Mouse (Mus musculus) erythroblast, embryonic 14.5 days (primary cell): ENCODE measurements around the gene Epb41l2.

Experiments
- GATA1 ChIP-seq: IDR thresholded peaks from 2 replicates; pipeline ENCODE4 v1.6.1; 2012; ENCODE audit warnings: low read length, inconsistent platforms, mixed read lengths
- TAL1 ChIP-seq: IDR thresholded peaks from 3 replicates; pipeline ENCODE4 v1.6.1; 2012; ENCODE audit warnings: low read length, inconsistent platforms, mixed read lengths

DNA sequence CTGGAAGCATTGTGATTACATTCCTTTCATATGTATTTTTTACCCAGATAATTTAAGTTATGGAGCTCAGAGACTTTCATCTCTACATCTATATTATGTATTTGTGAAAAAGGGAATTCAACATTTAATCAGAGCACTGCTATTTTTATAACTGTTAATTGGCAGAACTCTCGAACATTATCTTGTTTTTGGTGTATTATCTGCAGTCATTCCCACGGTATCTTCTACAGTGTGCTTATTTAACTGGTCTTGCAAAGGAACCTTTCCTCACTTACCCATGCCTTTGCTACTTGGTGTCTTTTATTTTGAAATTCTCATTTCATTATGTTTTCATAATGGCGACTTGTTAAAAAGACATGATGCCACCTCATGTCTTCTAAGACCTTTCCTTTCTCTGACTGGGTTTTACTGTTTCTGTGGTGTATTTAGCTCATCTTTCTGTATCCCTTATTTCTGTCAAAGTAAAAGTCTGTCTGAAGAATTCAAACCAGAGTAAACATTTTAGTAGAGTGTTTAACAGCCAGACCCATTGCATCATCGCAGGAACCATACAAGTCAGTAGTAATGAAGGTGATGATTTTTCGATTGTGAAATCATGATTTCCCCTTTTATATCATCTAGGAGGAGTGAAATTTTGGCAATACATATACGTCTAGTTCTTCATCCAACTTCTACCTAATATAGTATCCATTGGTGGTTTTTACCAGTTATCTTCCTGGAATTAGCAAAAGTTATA, 21.3 kb downstream of the Epb41l2 start:
- TF ChIP-seq TAL1: no peak
- TF ChIP-seq GATA1: no peak
